Mouse (Mus musculus) midbrain, embryonic 14.5 days (tissue): ENCODE results near the gene Myadml2. TPM values are rescaled to one million over a fixed set of nuclear protein-coding genes. Genes with fewer than 3 reads are reported as not detected.

Source experiments
- ATAC-seq: fragments of 200-750 bp; cut with Nextera tagmentation; 2 replicates; pipeline ENCODE4 v1.8.0; 2017; ENCODE audit warnings: moderate number of reproducible peaks, moderate library complexity; ENCODE audit not compliant: low FRiP score, low TSS enrichment
- DNase-seq: peaks from one replicate; pipeline ENCODE4 v3.0.0-alpha.2; 2015
- H3K27ac ChIP-seq: fragments of 300-500 bp; sonication (generic); replicated peaks from 2 replicates; pipeline ENCODE4 v1.5.1; 2014; ENCODE audit warnings: mild to moderate bottlenecking, low read depth, low read length, moderate library complexity
- H3K27me3 ChIP-seq: fragments of 300-500 bp; sonication (generic); 2 replicates; pipeline ENCODE4 v1.6.1; 2014; ENCODE audit warnings: low read length, control low read depth, mixed read lengths; ENCODE audit not compliant: control insufficient read depth, insufficient read depth
- H3K36me3 ChIP-seq: fragments of 300-500 bp; sonication (generic); 2 replicates; pipeline ENCODE4 v1.6.1; 2014; ENCODE audit warnings: low read length, control low read depth; ENCODE audit not compliant: control insufficient read depth, insufficient read depth
- H3K4me1 ChIP-seq: fragments of 300-500 bp; sonication (generic); 2 replicates; pipeline ENCODE4 v1.6.1; 2014; ENCODE audit warnings: mild to moderate bottlenecking, antibody characterized with exemption, low read length, control low read depth; ENCODE audit not compliant: control insufficient read depth, insufficient read depth
- H3K4me2 ChIP-seq: fragments of 300-500 bp; sonication (generic); 2 replicates; pipeline ENCODE4 v1.6.1; 2014; ENCODE audit warnings: mild to moderate bottlenecking, low read length, moderate library complexity
- H3K4me3 ChIP-seq: fragments of 300-500 bp; sonication (generic); replicated peaks from 2 replicates; pipeline ENCODE4 v1.5.1; 2014; ENCODE audit warnings: low read depth, low read length
- H3K9ac ChIP-seq: fragments of 300-500 bp; sonication (generic); replicated peaks from 2 replicates; pipeline ENCODE4 v1.6.1; 2014; ENCODE audit warnings: mild to moderate bottlenecking, low read length, moderate library complexity
- H3K9me3 ChIP-seq: fragments of 300-500 bp; sonication (generic); 2 replicates; pipeline ENCODE4 v1.6.1; 2016; ENCODE audit warnings: low read length, control low read depth, mixed read lengths; ENCODE audit not compliant: control insufficient read depth
- WGBS: fragments of 180-500 bp; shearing (Covaris S2); extraction: QIAGEN DNeasy Blood & Tissue Kit; methylation state at CpG from one replicate; pipeline ENCODE4 v1.1.7; 2014; 5-methylcytosine and 5-hydroxymethylcytosine counted together
- microRNA-seq: library from miRNA; unstranded; fragments of <30 nt; microRNA quantifications from one replicate; pipeline ENCODE4, GENCODE M21; 2016
- polyA plus RNA-seq: library from polyadenylated mRNA; unstranded; fragments of >200 nt; fragmentation: Nextera tagmentation; extraction: Ambion mirVana; gene quantifications from 2 replicates; pipeline ENCODE4 v1.2.1, GENCODE M21; 2014

Myadml2 gene
- polyA plus RNA-seq, 1 experiment from 2014 or later: 0.51 TPM

DNA sequence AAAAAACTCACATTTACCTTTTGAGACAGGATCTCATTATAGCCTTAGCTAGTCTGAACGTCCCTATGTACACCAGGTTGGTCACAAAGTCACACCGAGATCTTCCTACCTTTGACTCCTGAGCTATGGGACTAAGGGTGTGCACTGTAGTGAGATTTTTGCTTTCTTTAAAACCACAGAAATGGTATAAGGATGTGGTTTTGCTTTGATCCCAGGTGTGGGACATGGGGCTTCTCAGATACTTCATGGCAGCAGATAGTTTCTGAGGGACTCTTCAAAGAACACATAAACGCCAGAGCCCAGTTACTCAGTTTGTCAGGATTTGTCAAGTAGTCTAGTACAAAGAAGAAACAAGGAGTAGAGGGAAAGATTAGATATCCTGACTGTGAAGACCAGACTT is 47.2 kb downstream of the Myadml2 start:
- peaks cover 55% of the 10 kb centered on the region for H3K36me3 ChIP-seq
- no peak overlapping the region for H3K4me3 ChIP-seq
- H3K9me3 ChIP-seq: no peaks in the 10 kb centered on the region
- H3K27me3 ChIP-seq: no peaks in the 10 kb centered on the region
- no peak overlapping the region for H3K4me2 ChIP-seq
- H3K4me1 ChIP-seq: peaks cover 17% of the 10 kb centered on the region
- WGBS: 94% methylated on average over 3 of the region's 3 CpGs
- ATAC-seq: no peak
- no peak overlapping the region for H3K9ac ChIP-seq
- no peak for DNase-seq
- H3K27ac ChIP-seq: no peak overlapping the region

GRCm38 (mm10) chr11:120598990-120599549 is 48.9 kb downstream of the Myadml2 start:
- Histone ChIP-seq H3K27me3 (no peaks in the 10 kb centered on the region), H3K36me3 (peaks cover 54% of the 10 kb centered on the region), H3K27ac (no peak overlapping the region), H3K4me3 (peak overlapping the region; percentile 98), H3K9ac (peak overlapping the region; percentile 97; the same call in 1 of the 2 replicates), H3K4me2 (peak overlapping the region; percentile 96), H3K4me1 (peaks cover 17% of the 10 kb centered on the region), H3K9me3 (no peaks in the 10 kb centered on the region)
- WGBS: 54% methylated on average over 17 of the region's 17 CpGs
- DNase-seq (no peak), ATAC-seq (no peak)

- Histone ChIP-seq H3K27ac (peak within 1 kb of the TSS; percentile 88), H3K9ac (peak within 1 kb of the TSS; percentile 97), H3K36me3 (peaks cover 54% of the 10 kb centered on the region), H3K4me1 (peaks cover 17% of the 10 kb centered on the region), H3K9me3 (no peaks in the 10 kb centered on the region), H3K4me2 (peak within 1 kb of the TSS; percentile 96), H3K27me3 (no peaks in the 10 kb centered on the region), H3K4me3 (peak within 1 kb of the TSS; percentile 98)
- DNase-seq (peak; percentile 99), ATAC-seq (peak; percentile 99)
- WGBS: under 1% methylated on average over 88 of the region's 88 CpGs
These were observed 49.5 kb downstream of the Myadml2 start, which contains the start of the genes Alyref and Anapc11 for GRCm38 (mm10) chr11:120598283-120598989. Alyref (minus strand) TSS chr11:120598365. Anapc11 (plus strand) TSS chr11:120598421.

DNA sequence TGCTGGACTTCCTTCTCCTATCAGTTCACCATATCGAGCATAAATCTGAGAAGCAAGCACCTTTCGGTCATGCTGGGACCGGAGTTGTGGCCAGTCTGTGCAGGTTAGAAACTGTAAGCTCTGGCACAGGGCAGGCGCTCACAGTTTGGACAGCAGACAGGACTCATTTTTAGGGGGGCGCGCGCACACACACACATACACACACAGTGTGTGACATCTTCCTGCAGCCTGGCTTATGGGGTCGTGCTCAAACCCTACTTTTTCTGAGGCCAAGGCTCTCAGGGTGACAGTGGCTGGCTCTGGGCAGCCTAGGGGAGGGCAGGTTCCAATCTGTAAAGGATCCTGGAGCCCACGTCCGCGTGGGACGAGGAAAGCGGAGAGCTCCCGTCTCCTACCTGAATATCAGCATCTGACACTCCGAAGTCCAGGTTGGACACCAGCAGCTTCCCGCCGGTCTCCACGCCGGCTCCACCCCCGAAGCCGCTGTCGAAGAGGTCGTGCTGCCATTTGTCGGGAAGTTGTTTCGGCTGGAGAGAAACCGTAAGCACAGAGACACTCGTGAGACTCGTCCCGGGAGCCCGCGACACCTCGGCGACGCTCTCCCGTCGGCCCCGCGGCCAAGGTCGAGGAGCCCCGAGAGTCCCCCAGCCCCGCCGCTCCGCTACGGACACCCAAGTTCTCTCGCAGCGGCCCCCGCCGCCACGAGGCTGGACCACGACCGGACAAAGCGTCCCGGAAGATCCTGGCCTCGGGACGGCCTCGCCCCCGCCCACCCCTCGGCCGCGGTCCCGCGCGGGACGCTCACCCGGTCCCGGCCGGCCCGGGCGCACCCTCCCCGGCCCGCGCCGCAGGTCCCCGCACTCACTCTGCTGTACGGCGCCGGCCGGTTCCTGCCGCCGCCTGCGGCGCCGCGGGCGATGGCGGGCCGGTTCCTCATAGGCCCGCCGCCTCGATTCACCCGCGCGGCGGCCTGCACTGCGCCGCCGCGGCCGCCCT is 50.4 kb downstream of the Myadml2 start:
- DNase-seq (peak; percentile 10), ATAC-seq (peak; percentile 75)
- Histone ChIP-seq H3K36me3 (peaks cover 56% of the 10 kb centered on the region), H3K27ac (peak overlapping the region; percentile 88), H3K9ac (peak overlapping the region; percentile 97), H3K4me3 (peak overlapping the region; percentile 98), H3K27me3 (no peaks in the 10 kb centered on the region), H3K9me3 (no peaks in the 10 kb centered on the region), H3K4me2 (peak overlapping the region; percentile 96), H3K4me1 (peaks cover 17% of the 10 kb centered on the region)
- WGBS: 5% methylated on average over 91 of the region's 99 CpGs

Small RNA genes lying within 50 kb of the gene (microRNA-seq; reads per million reads assigned to microRNA genes)
- 1.3 reads per million for gene Mir6936

Other genes starting within 250 kb of the Myadml2 start
- 32.2 and 41.3 TPM in 2 replicates for gene Nploc4, start 210.4 kb downstream of the Myadml2 start, polyA plus RNA-seq
- gene Tspan10, start 205.5 kb downstream of the Myadml2 start, polyA plus RNA-seq: not detected in 2 replicates
- 0.32 TPM in 1 of 2 replicates, not detected in the other for gene Pde6g, start 194.7 kb downstream of the Myadml2 start, polyA plus RNA-seq
- gene Oxld1, start 190.1 kb downstream of the Myadml2 start, polyA plus RNA-seq: 11.2 and 12.5 TPM in 2 replicates
- 17.8 and 19.9 TPM in 2 replicates for gene Ccdc137, start 190.0 kb downstream of the Myadml2 start, polyA plus RNA-seq
- gene Arl16, start 180.6 kb downstream of the Myadml2 start, polyA plus RNA-seq: 48.8 and 56.9 TPM in 2 replicates
- gene Mrpl12, start 163.5 kb downstream of the Myadml2 start, polyA plus RNA-seq: 113 and 151 TPM in 2 replicates
- 23.6 and 28.4 TPM in 2 replicates for gene Slc25a10, start 156.3 kb downstream of the Myadml2 start, polyA plus RNA-seq
- gene Gcgr, start 117.5 kb downstream of the Myadml2 start, polyA plus RNA-seq: 0.18 and 0.21 TPM in 2 replicates
- 268 and 318 TPM in 2 replicates for gene Mcrip1, start 98.4 kb downstream of the Myadml2 start, polyA plus RNA-seq
- gene Ppp1r27, start 97.0 kb downstream of the Myadml2 start, polyA plus RNA-seq: not detected in 2 replicates
- 241 and 300 TPM in 2 replicates for gene P4hb, start 74.9 kb downstream of the Myadml2 start, polyA plus RNA-seq
- 353 and 438 TPM in 2 replicates for gene Arhgdia, start 66.5 kb downstream of the Myadml2 start, polyA plus RNA-seq
- gene Alyref, start 49.8 kb downstream of the Myadml2 start, polyA plus RNA-seq: 277 and 282 TPM in 2 replicates
- gene Anapc11, start 49.7 kb downstream of the Myadml2 start, polyA plus RNA-seq: 210 and 266 TPM in 2 replicates
- gene Npb, start 39.7 kb downstream of the Myadml2 start, polyA plus RNA-seq: 0.77 and 0.82 TPM in 2 replicates
- 148 and 181 TPM in 2 replicates for gene Pcyt2, start 30.2 kb downstream of the Myadml2 start, polyA plus RNA-seq
- 38.4 and 39.5 TPM in 2 replicates for gene Sirt7, start 22.9 kb downstream of the Myadml2 start, polyA plus RNA-seq
- gene Mafg, start 14.6 kb downstream of the Myadml2 start, polyA plus RNA-seq: 37.4 and 42.5 TPM in 2 replicates
- gene Pycr1, start 4.4 kb downstream of the Myadml2 start, polyA plus RNA-seq: 17.0 and 18.5 TPM in 2 replicates
- 0.59 and 1.3 TPM in 2 replicates for gene Notum, start 13.0 kb upstream of the Myadml2 start, polyA plus RNA-seq
- 136 and 141 TPM in 2 replicates for gene Aspscr1, start 24.8 kb upstream of the Myadml2 start, polyA plus RNA-seq
- 99.1 and 105 TPM in 2 replicates for gene Cenpx, start 65.6 kb upstream of the Myadml2 start, polyA plus RNA-seq
- gene Lrrc45, start 65.8 kb upstream of the Myadml2 start, polyA plus RNA-seq: 50.4 and 72.1 TPM in 2 replicates
- gene Rac3, start 73.3 kb upstream of the Myadml2 start, polyA plus RNA-seq: 113 and 646 TPM in 2 replicates
- gene Dcxr, start 79.1 kb upstream of the Myadml2 start, polyA plus RNA-seq: 6.0 and 8.6 TPM in 2 replicates
- 0.51 TPM in 1 of 2 replicates, not detected in the other for gene Cbr2, start 84.0 kb upstream of the Myadml2 start, polyA plus RNA-seq
- gene Hmga1b, start 114.6 kb upstream of the Myadml2 start, polyA plus RNA-seq: 2.0 and 2.2 TPM in 2 replicates
- 83.9 and 102 TPM in 2 replicates for gene Rfng, start 136.0 kb upstream of the Myadml2 start, polyA plus RNA-seq
- 303 and 316 TPM in 2 replicates for gene Gps1, start 136.1 kb upstream of the Myadml2 start, polyA plus RNA-seq
- 39.4 and 48.0 TPM in 2 replicates for gene Dus1l, start 148.2 kb upstream of the Myadml2 start, polyA plus RNA-seq
- 120 and 124 TPM in 2 replicates for gene Fasn, start 176.4 kb upstream of the Myadml2 start, polyA plus RNA-seq